Mouse (Mus musculus): ENCODE results near the gene Gzmd. TPM values are rescaled to one million over a fixed set of nuclear protein-coding genes. Genes with fewer than 3 reads are reported as not detected.
"Not testable (repeated sequence)": the region's sequence is repeated elsewhere in the genome, so short reads cannot be mapped to it uniquely, and the experiment has no call there.

Gene Gzmd
- not detected for polyA plus RNA-seq (2017; shearing (Covaris generic))

DNA sequence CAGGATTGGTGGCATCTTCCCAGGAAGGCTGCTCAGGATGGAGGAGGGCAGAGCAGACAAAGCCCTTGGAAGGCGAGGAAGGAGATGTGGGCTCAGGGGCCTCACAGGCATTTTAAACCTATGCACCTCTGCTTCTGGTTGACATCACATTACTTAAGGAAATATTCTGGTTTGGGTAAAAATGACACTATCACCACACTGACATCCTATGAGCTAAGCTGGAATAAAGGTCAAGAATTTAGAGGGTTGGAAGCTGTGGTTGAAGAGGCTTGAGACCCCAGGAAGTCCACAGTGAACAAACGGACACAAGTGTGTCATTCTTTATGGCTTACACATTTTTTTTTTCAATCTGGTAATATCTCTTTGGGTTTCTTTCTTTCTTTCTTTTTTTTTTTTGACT is at the start of gene Gzmd:
Gene Gzmd (minus strand): TSS at position 101 of the 400 bp plus-strand sequence.
- not testable (repeated sequence) for ATAC-seq

GRCm38 (mm10) chr14:56177651-56178050 is 45.2 kb upstream of the Gzmd start:
- ATAC-seq, result not testable (repeated sequence)

- no peak for ATAC-seq
Measured at GRCm38 (mm10) chr14:56174499-56174898, 42.1 kb upstream of the Gzmd start, which contains the start of gene Gzmn. Gene Gzmn, minus strand, starts transcription at chr14:56174599.

- ATAC-seq, result no peak
Measured at GRCm38 (mm10) chr14:56173396-56173795, 41.0 kb upstream of the Gzmd start.

DNA sequence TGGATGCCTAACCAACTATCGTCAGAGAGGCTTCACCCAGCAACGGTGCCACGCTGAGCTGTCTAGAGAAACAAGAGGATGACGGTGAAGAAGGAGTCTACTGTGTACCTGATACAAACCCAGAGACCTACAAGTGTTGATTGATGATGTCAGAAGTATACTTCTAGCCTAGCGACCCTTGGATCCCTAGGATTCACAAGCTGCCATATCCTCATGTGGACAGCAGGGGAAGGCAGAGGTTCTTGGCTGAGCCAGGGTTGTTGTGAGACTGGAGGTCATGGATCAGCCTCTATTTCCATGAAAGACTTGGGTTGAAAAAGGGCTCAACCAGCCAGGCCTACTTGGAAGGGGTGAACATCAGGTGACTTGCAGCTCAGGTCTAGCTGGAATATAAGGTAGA is 40.3 kb upstream of the Gzmd start:
- ATAC-seq, result no peak

DNA sequence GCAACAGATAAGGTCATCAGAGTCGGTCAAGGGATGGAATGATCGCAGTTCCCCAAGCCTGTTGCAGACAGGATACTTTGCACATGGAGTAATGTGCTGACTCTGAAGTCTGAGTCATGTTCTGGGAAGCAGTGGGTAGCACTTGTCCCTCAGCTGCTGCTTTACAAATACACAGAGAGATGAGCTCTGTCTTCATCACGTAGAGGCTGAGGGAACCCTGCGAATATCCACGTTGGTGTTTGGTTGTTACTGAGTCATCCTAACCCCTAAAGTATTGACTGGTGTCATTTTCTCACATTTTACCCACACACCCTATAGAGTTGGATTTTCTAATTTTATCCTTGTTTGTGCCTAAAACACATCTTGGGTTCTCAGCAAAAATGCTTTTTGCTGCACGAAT is 35.6 kb upstream of the Gzmd start:
- no peak for ATAC-seq

DNA sequence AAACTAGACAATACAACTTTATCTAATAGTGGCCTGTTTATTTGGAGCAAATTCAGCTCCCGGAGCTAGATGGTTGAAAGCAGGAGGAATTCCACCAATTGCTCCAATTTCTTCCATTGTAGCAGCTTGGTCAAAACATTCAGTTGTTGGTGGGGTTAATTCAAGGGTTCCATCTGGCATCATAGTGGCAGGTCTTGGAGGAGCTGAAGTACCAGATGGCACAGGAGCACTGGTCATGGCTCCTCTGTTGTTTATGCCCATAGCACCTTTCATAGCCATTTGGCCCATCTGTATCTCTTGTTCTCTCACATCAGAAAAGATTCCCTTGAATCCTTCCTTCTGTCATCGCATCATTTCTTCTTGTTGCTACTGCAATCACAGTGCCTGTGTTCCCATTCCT is 29.7 kb upstream of the Gzmd start:
- ATAC-seq, result no peak

DNA sequence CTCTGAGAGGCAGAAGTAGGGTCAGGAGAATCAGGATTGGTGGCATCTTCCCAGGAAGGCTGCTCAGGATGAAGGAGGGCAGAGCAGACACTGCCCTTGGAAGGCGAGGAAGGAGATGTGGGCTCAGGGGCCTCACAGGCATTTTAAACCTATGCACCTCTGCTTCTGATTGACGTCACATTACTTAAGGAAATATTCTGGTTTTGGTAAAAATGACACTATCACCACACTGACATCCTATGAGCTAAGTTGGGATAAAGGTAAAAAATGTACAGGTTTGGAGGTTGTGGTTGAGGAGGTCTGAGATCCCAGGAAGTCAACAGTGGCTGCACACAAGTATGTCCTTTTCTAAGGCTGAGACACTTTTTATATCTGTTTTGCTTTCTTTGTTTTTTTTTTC is 27.1 kb upstream of the Gzmd start, which contains the start of gene Gzmg:
Gene Gzmg (minus strand): TSS at position 101 of the 400 bp plus-strand sequence.
- ATAC-seq, result not testable (repeated sequence)

GRCm38 (mm10) chr14:56155340-56155739 is 22.9 kb upstream of the Gzmd start:
- ATAC-seq, result no peak

GRCm38 (mm10) chr14:56133675-56134074 is 1.3 kb upstream of the Gzmd start:
- not testable (repeated sequence) for ATAC-seq

- no peak for ATAC-seq
Measured at GRCm38 (mm10) chr14:56128341-56128740, 4.1 kb downstream of the Gzmd start.

- ATAC-seq, result no peak
Measured at GRCm38 (mm10) chr14:56123516-56123915, 8.9 kb downstream of the Gzmd start.

GRCm38 (mm10) chr14:56120525-56120924 is 11.9 kb downstream of the Gzmd start, which contains the start of gene Gzme:
Gene Gzme, minus strand, starts transcription at chr14:56120625.
- ATAC-seq, result no peak

DNA sequence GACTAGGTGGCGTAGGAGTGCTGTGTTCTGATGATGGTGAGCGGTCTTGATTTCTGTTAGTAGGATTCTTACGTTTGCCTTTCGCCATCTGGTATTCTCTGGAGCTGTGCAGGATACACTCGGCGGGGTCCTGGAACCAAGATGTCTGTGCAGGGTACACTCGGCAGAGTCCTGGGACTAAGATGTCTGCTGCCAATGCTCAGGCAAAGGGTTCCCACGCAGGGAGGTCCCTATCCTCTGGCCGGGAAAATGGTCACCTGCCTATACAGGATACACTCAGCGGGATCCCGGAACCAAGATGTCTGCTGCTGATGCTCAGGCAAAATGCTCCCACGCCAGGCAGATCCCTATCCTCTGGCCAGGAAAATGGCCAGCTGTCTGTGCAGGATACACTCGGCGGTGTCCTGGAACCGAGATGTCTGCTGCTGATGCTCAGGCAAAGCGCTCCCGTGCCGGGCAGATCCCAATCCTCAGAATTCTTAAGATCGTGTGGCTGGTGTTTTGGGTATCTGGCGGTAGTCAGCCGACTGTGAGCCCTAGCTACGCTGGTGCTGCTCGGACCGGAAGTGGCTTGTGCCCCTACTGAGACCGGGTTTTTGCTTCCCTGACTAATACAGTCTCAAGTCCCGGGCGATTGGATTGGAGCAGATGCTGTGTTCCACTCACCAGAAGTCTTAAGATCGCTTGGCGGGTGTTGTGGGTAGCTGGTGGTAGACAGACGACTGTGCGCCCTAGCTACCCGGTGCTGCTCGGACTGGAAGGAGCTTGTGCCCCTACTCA is 16.7 kb downstream of the Gzmd start:
- ATAC-seq, result not testable (repeated sequence)

DNA sequence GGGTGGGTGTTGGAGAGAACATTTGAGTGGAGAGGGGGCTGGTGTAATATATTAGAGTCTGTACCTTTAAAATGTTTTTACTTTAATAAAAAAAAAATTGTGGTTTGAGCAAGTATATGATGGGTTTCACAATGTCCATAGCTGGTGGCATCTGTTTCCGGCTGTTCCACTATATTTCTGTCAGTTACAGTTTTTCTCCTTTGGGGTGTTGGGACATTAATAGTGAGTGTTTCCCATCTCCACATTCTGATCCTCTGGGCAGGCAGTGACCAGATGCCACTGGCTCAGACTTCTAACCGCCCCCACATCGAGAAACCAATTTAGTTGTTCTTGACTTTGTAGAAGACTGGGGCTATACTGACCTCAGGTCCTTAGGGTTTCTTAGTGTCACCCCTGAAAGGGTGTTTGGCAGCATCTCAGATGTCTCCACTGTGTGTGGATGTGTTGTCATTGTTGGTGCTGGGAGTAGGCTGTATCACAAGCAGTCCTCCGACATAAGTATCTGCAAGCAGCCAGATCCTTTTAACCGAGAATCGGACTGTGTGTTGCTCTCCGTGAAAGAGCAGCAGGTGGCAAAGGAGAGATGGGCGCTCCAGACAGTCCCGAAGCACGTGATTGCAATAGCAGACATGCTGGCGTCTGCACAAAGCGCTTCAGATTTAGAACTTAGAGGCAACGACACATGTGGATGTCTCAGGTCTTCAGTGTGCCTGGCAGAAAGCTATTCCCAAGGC is 26.8 kb downstream of the Gzmd start:
- ATAC-seq, result no peak

DNA sequence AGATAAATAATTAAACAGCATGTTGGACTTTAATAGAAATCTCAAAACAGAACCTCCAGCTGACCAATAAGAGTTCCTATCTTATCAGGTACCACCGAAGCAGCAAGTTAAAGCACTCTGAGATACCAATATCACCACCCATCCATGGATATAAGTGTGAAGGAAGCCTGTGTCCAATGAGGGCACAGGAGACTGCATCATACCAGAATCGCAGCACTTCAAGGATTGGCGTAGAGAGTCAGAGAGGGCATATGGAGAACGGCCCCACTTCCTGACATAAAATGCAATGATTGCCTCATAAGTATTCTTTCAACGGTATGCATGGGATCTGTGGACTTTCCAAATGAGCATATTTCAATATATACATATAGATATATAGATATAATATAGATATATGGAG is 27.4 kb downstream of the Gzmd start:
- ATAC-seq, result no peak

GRCm38 (mm10) chr14:56103452-56103851 is 29.0 kb downstream of the Gzmd start:
- ATAC-seq, result no peak

- ATAC-seq, result no peak
Measured at GRCm38 (mm10) chr14:56102386-56102785, 30.0 kb downstream of the Gzmd start, which contains the start of gene Ctsg. Gene Ctsg, minus strand, starts transcription at chr14:56102574.

GRCm38 (mm10) chr14:56098940-56099339 is 33.5 kb downstream of the Gzmd start:
- no peak for ATAC-seq

DNA sequence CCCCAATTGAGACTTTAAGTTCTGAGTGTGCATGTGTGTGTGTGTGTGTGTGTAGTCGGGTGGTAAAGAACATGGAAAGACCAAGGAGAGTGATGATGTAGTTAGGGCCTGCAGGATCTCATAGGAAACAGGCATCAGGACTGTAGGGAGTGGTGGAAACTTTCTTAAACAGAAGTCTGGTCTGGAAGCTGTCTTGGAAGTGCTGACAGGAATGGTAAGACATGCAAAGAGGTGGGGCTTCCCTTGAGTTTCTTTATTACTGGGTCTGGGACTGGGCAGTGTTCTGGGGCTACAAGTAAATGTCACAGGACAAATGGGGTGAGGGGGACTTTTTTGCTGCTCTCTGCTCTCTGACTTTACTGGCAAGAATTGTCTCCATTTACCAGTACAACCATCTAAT is 34.8 kb downstream of the Gzmd start:
- no peak for ATAC-seq

GRCm38 (mm10) chr14:56093353-56093752 is 39.1 kb downstream of the Gzmd start:
- ATAC-seq, result no peak

DNA sequence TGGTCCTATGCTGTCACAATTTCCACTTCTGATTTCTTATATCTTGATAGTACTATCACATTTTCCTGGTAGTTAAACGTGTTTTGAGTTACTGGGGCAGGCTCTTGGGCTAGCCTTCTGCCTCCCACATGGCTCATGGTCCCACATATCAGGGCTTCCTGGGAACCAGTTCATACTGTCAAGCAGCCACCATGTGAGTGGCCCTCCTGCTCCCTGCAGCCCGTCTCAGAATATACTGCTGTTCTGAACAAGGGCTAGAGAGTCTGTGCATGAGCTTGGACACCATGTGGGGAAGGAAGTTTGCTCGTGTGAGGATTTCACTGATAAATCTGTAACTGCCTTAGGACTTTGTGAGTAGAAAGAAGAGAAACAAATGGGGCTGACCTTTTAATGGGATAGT is 45.7 kb downstream of the Gzmd start:
- ATAC-seq, result no peak

GRCm38 (mm10) chr14:56085167-56085566 is 47.2 kb downstream of the Gzmd start, which contains the start of gene Mcpt8:
Gene Mcpt8, minus strand, starts transcription at chr14:56085273.
- ATAC-seq, result no peak

GRCm38 (mm10) chr14:56082016-56082415 is 50.4 kb downstream of the Gzmd start:
- no peak for ATAC-seq

Measured in CD4-positive, CD25-positive, alpha-beta regulatory T cell, adult 4 months (primary cell).